Comparison of ENCODE assay signal across 19 mouse cellular contexts in genomic region chr15:12760747-12761146, GRCm38 (mm10). TPM values are rescaled to one million over a fixed set of nuclear protein-coding genes. Genes with fewer than 3 reads are reported as not detected.
"Had no signal": no experiment of that assay in that cellular context is flagged by ENCODE, and none has a peak within 500 bp of the region (broad histone marks: within the 10 kb centered on the region; RNA-seq: fewer than 3 reads in every experiment).

No protein-coding gene starts in this region.

- H3K4me1 ChIP-seq: liver, embryonic 13.5 days; lung, embryonic 15.5 days; megakaryocyte, embryonic 14.5 days; stomach, embryonic 15.5 days had no signal

- H3K4me2 ChIP-seq: limb, embryonic 12.5 days; liver, embryonic 13.5 days; lung, embryonic 15.5 days; midbrain, embryonic 11.5 days; neural tube, embryonic 13.5 days; stomach, embryonic 15.5 days had no signal

- H3K27ac ChIP-seq: limb, embryonic 12.5 days; liver, embryonic 13.5 days; lung, embryonic 15.5 days; macrophage; neural tube, embryonic 13.5 days; stomach, embryonic 15.5 days had no signal

- H3K4me3 ChIP-seq: limb, embryonic 12.5 days; liver, embryonic 13.5 days; lung, embryonic 15.5 days; megakaryocyte, embryonic 14.5 days; neural tube, embryonic 13.5 days; stomach, embryonic 15.5 days had no signal

- DNase-seq: kidney, postnatal 25 days; layer of hippocampus, adult 9-11 months; layer of hippocampus, postnatal 36 days; liver; liver, embryonic 13.5 days; liver, postnatal 0 days; lung, postnatal 14 days; retina, postnatal 1 day; right cerebral cortex, postnatal 14 days; thymus, adult 2 months; thymus, postnatal 25 days had no signal

- H3K9ac ChIP-seq: limb, embryonic 12.5 days; liver, embryonic 13.5 days; liver, postnatal 0 days; lung, embryonic 15.5 days; neural tube, embryonic 13.5 days; stomach, embryonic 15.5 days had no signal

- ATAC-seq: liver, postnatal 0 days; midbrain, embryonic 16.5 days had no signal

- H3K27me3 ChIP-seq: liver, embryonic 13.5 days; lung, embryonic 15.5 days; neural tube, embryonic 13.5 days; stomach, embryonic 15.5 days had no signal

- H3K36me3 ChIP-seq: limb, embryonic 12.5 days; liver, embryonic 13.5 days; lung, embryonic 15.5 days; neural tube, embryonic 13.5 days; stomach, embryonic 15.5 days had no signal

- H3K9me3 ChIP-seq: limb, embryonic 12.5 days; liver, embryonic 13.5 days; lung, embryonic 15.5 days; neural tube, embryonic 13.5 days; stomach, embryonic 15.5 days had no signal

RNA-seq across cellular contexts. Expression of gene Pdzd2, which starts 21.0 kb away (rescaled TPM):
- polyA plus RNA-seq: macrophage had no signal
